Mouse (Mus musculus) adrenal gland, postnatal 0 days (tissue): ENCODE results near the gene Vav2. TPM values are rescaled to one million over a fixed set of nuclear protein-coding genes. Genes with fewer than 3 reads are reported as not detected.

Experiments
- microRNA-seq: library from miRNA; unstranded; fragments of <30 nt; microRNA quantifications from one replicate; pipeline ENCODE4, GENCODE M21; 2016; ENCODE audit warnings: borderline replicate concordance; ENCODE audit not compliant: insufficient number of aligned reads
- polyA plus RNA-seq: library from polyadenylated mRNA; unstranded; fragments of >200 nt; fragmentation: Nextera tagmentation; extraction: Ambion mirVana; gene quantifications from 2 replicates; pipeline ENCODE4 v1.2.1, GENCODE M21; 2015

The Vav2 gene
- polyA plus RNA-seq, result 7.5 and 9.1 TPM in 2 replicates

GRCm38 (mm10) chr2:27426855-27427457 is at the start of gene Vav2:
Gene Vav2, minus strand, starts transcription at chr2:27427033.

GRCm38 (mm10) chr2:27441767-27442707 is 15.2 kb upstream of the Vav2 start, which contains the start of gene Brd3os:
Gene Brd3os, plus strand, starts transcription at chr2:27442324.

DNA sequence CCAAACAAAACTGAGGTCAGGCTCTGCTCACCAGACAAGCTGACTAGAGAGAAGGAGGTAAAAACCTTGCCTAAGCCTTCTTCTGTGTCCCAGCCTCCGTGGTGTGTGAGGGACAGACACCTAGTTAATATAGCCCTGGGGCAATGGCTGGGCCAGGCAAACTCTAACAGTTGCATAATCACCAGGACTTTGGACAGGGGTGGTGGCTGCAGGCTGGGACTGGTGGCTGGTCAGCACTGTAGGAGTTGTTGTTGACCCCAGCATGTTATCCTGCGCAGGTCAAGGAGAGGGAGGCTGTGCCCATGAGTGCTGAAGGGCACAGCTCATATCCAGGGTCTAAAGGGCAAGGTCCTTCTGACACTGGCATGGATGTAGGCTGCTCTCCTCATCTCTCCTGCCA is 178.6 kb downstream of the Vav2 start, which contains the start of gene Sardh:
Gene Sardh (minus strand): TSS at position 127 of the 400 bp plus-strand sequence.

Small RNA genes lying within 50 kb of the gene (microRNA-seq; reads per million reads assigned to microRNA genes)
- not detected for gene Gm24049
- gene Mir7578, result not detected

Other genes with a start within 250 kb of the Vav2 start
- gene Sardh, start 178.7 kb downstream of the Vav2 start, polyA plus RNA-seq, result 14.1 and 17.7 TPM in 2 replicates
- gene Brd3os, start 15.3 kb upstream of the Vav2 start, polyA plus RNA-seq, result 11.1 and 12.0 TPM in 2 replicates
- 70.2 and 87.8 TPM in 2 replicates for gene Brd3, start 80.6 kb upstream of the Vav2 start, polyA plus RNA-seq
- 18.5 and 25.5 TPM in 2 replicates for gene Wdr5, start 88.1 kb upstream of the Vav2 start, polyA plus RNA-seq
- 6.6 and 6.9 TPM in 2 replicates for gene Rxra, start 249.4 kb upstream of the Vav2 start, polyA plus RNA-seq